Mouse (Mus musculus) mouse trophoblast stem cell (cell line): ENCODE data around the gene Med13l.

Experiments used
- in situ Hi-C, 2 experiments: fragments of 300-500 bp; cut with MseI, MboI; formaldehyde crosslinking; loops; 2 replicates in 1 of 2; 3 replicates in 1 of 2; pipeline ENCODE4 v1.15.1; 2025

The Med13l gene

DNA sequence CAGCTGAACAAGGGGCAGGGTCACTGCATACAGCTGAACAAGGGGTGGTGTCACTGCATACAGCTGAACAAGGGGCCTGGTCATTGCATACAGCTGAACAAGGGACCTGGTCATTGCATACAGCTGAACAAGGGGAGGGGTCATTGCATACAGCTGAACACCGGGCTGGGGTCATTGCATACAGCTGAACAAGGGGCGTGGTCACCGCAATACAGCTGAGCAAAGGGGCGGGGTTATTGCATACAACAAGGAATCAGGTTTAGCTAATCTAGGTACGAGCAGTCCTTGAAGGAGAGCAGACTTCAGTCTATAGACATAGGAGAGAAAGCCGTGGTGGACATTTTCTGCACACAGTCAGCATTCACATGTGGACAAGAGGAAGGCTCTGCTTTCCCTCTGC is 215.9 kb downstream of the Med13l start:
- in situ Hi-C loops = loop anchor here in 1 of 2 experiments (25.0 kb wide), 1 partner anchor 911 kb away; no protein-coding TSS in a partner anchor

DNA sequence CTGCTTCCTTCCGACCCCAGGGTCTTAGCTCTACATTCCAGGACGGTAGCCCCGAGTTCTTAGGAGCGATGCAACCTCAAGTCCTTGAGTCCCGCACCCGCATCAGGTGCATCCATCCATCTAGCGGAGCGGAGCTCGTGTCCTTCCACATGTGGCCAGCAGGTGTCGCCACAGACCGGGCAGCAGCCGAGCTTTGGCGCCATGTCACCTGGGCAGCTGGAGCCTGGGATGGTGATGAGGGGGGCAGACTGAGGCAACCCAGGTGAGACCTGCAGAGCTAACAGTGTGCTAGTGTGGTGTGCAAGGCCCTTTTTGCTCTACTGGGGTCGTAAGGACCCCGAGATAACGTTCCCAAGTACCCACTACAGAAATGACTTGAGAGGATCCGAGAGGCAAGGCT is 221.1 kb downstream of the Med13l start:
- in situ Hi-C loops = loop anchor here (5.0 to 25.0 kb wide), 3 partner anchors 36 to 913 kb away; no protein-coding TSS in a partner anchor

DNA sequence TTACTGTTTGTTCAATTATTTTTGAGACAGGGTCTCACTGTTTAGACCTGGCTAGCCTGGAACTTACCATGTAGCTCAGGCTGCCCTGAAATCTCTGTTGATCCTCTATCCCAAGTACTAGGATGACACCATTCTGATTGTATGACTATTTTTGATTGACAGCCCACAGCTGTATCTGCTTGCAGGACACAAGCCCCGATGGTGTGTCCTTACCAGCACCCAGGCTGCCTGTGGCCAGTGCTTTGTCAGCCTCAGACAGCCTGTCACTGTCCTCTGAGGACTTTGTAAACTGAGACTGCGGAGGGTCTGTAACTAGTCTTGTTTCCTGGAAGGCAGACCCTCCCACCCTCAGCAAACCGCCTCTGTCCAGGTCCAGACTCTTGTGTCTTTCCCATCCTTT is 221.7 kb downstream of the Med13l start:
- in situ Hi-C loops = loop anchor here (5.0 to 25.0 kb wide), 3 partner anchors 35 to 913 kb away; no protein-coding TSS in a partner anchor

DNA sequence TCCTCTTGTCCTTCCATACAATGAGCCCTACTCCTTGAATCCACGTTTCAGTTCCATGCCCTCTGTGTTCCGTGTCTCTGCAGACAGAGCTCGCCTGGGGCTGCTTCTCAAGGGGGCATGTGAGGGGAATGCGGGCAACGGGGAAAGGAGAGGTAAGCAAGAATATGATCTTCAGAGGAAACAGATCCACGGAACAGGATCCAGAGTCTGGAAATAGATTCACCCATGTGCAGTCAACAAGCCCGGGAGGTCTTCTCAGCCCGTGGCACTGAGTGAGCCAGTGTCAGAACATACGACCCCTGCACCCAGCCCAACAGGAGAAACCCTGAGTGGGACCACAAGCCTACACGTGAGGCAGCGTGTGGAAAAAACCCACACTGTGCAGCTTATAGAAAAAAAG is 228.7 kb downstream of the Med13l start:
- in situ Hi-C loops = loop anchor here (10.0 to 25.0 kb wide), 2 partner anchors 898 to 906 kb away; no protein-coding TSS in a partner anchor

DNA sequence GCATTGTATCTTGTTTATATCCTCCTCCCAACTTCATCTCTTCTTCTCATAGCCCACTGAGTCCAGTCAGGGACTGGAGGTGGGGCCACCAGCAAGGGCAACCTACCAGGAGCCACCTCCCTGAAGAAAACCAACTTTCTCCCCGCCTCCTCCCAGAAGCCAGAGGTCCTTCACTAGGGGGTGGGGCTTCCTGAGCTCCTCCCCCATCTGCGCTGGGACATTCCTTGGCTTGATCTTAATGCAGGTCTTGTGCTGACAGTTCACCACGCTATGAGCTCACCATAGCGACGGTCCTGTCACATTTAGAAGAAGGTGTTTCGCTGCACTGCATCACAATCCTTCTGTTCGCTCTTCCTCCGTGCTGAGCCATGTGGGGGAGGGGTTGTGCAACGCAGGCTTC is 229.3 kb downstream of the Med13l start:
- in situ Hi-C loops = loop anchor here (10.0 to 25.0 kb wide), 2 partner anchors 898 to 905 kb away; no protein-coding TSS in a partner anchor

DNA sequence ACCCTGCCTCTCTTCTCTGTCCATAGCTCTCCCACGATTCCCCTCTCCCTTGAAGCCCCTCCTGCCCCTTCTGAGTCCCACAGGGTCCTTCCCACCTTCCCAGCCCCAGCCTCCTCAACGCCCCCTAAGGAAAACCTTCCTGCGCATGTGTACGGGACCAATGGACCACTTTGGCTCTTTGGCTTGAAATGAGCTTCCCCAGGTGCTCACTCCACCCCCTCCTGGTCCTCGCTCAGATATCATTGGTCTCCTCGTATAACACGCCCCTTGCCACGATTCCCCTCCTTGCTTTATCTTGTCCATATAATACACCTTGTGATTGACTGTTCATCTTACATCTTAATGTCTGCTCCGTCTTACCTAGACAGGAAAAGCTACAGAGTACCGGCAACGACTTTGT is 237.3 kb downstream of the Med13l start:
- in situ Hi-C loops = loop anchor here in 1 of 2 experiments (25.0 kb wide), 1 partner anchor 889 kb away; no protein-coding TSS in a partner anchor

DNA sequence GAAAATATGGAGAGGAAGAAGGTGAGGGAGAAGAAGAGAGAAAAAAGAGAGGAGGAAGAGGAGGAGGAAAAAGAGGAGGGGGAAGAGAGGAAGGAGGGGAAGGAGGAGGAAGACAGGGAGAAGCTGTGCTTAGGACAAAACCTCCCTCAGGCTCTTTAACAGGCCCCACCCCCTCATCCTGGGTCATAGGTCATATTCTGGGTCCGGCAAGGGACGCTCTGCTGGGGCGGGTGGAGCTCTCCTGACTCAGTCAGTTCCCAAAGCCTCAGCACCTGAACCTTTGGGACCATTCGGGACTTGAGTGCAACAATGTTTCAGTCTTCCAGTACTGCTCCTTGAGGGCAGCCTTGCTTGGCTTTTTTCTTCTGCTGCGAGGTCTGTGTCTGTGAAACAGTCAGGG is 241.1 kb downstream of the Med13l start:
- in situ Hi-C loops = no loop called here

DNA sequence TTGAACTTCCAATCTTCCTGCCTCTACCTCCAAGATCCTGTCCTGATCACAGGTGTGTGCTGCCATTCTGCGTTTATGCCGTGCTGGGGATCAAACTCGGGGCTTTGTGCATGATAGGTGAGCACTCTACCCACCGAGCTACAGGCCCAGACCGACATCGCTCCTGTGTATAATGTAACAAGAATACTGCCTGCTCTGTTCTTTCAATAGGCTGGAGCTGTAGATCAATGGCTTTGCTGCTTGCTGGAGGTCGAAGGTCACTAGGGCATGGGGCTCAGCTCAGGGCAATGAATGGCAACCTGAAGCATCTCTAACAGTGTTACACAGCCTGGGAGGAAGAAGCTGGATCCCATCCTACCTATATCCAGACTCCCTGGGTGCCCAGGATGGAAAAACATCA is 241.6 kb downstream of the Med13l start:
- in situ Hi-C loops = no loop called here

DNA sequence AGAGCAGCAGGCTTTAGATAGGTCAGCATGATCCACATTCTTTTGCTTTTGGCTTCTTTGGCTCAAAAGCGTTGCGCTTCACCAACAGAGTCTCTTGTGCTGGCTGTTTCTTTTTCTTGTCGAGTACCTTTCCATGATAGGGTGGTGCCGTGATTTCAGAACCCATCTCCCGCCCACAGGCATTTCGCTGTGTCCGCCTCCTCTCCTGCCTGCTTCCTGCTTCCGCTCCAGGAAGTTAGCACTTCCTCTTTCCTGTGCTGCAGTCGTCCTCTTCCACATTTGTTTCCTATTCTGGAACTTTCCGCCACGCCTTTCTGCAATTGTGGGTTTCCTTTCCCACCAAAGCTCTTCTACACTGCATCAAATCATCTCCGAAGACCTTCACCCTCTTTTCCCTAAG is 248.5 kb downstream of the Med13l start:
- in situ Hi-C loops = no loop called here

DNA sequence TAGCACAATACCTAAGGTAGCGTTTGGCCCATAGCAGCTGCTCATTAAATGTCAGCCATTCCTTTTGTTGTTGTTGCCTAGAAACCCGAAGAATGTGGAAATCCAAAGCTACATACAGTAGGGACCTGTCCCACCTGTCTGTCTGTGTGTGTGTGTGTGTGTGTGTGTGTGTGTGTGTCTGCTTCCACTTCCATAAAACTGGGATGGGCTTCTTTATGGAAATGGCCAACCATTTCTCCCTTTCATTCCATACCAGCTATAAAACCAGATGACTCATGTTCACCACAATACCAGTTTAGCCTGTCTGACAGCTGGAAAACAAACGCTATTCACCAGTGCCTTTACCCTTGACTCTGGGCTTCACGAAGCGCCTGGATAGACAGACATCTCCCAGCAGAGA is 249.1 kb downstream of the Med13l start:
- in situ Hi-C loops = no loop called here

DNA sequence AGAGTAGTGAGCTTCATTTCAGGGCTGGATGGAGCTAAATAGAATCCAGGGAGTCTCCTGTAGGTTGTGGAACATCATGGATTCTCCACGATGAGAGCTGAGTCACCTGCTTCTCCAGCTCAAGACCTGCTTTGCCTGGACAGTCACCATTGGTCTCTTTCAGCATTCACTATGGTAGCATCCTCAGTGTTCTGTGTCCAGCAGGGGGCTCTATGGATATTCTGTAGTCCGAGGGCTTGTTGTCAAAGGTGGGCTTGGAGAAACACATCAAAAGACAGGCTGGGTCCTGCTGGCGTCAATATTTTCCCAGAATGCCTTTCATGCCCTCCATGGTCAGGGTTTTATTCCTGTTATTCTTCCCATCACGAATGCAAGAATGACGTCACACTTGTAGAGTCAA is 251.2 kb downstream of the Med13l start:
- in situ Hi-C loops = no loop called here

DNA sequence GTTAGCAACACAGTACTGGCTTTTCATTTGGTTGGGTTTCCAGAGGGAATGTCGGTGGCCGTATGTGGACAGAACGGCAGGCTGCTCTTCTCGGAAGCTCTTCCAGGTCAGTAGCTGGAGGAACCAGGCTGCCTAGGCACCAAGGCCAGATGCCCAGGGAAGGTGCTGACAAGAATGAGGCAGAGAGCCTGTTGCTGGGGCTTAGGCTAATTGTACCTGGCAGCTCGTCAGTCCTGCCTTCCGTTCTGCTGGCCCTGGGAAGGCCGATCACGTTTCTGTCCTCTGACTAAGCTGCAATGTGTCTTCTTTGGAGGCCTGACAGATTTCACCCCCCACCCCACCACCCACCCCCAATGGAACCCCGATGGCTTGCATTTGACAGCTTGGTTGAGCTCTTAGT is 251.9 kb downstream of the Med13l start:
- in situ Hi-C loops = no loop called here

DNA sequence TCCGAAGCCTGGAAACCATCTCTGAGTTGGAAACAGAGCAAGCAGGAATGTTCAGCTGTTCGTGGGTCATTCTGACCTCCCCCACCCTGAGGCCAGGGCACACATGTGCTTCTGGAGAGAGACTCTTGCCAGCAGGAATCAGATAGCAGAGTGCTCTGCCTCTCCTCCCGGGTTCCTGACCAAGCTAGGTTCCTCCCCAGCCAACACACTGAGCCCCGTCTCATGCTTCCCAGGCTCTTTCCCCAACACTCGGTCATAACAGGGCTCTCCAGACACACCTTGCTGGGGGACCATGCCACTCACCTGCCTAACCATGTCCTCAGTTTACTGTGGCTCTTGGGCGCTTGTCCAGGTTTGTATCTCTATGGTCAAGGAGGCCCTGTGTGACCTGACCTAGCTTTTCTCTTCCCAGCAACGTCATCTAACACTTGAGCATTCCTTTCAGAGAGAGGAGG is 252.5 kb downstream of the Med13l start:
- in situ Hi-C loops = no loop called here

DNA sequence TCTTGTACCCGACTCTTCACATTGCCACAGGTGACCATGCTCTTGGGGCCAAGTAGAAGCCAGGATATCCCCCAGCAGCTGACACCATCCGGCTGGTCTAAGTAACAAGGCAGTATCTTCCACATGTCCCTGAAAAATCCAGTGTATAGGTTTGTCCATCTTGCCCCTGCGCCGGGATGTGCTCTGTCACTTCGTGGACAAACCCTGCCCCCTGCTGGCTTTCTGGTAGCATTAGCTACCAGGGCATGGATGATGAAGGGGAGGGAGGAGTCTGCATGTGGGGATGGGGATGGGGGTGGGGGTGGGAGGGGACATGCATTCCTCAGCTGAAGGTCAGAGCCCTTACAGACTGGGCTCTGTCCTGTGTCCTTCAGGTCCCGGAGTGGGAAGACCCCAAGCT is 253.6 kb downstream of the Med13l start:
- in situ Hi-C loops = no loop called here
